Mouse (Mus musculus) CH12.LX (cell line): Measurements from ENCODE around the gene Dok4.

ENCODE experiments used
- CTCF ChIP-seq, 2 experiments: IDR thresholded peaks in 1 of 2; conservative IDR thresholded peaks in 1 of 2; 2 replicates each; pipeline ENCODE4 v1.5.1; 2011 to 2012; ENCODE audit warnings: low read depth in 2 of 2, low read length in 2 of 2, improper control_type of control experiment in 1 of 2, inconsistent platforms in 1 of 2, mild to moderate bottlenecking in 1 of 2, moderate library complexity in 1 of 2
- EP300 ChIP-seq: IDR thresholded peaks from 2 replicates; pipeline ENCODE4 v1.6.1; 2011; ENCODE audit warnings: low read length, improper control_type of control experiment
- JUND ChIP-seq: conservative IDR thresholded peaks from 2 replicates; pipeline ENCODE4 v1.6.1; 2011; ENCODE audit warnings: low read depth, low read length, improper control_type of control experiment
- MAFK ChIP-seq: IDR thresholded peaks from 2 replicates; pipeline ENCODE4 v1.6.1; 2011; ENCODE audit warnings: low read length, improper control_type of control experiment; ENCODE audit not compliant: insufficient replicate concordance
- NRF1 ChIP-seq: IDR thresholded peaks from 2 replicates; pipeline ENCODE4 v1.6.1; 2014; ENCODE audit warnings: low read depth, mild to moderate bottlenecking, inconsistent platforms, low read length, improper control_type of control experiment, moderate library complexity
- POLR2A ChIP-seq: IDR thresholded peaks from 2 replicates; pipeline ENCODE4 v1.6.1; 2011; ENCODE audit warnings: low read depth, mild to moderate bottlenecking, improper control_type of control experiment, low read length
- TBP ChIP-seq: conservative IDR thresholded peaks from 2 replicates; pipeline ENCODE4 v1.6.1; 2011; ENCODE audit warnings: low read depth, low read length, improper control_type of control experiment
- UBTF ChIP-seq: IDR thresholded peaks from 2 replicates; pipeline ENCODE4 v1.6.1; 2012; ENCODE audit warnings: low read depth, mild to moderate bottlenecking, inconsistent platforms, low read length, improper control_type of control experiment, moderate library complexity
- ZC3H11A ChIP-seq: IDR thresholded peaks from 2 replicates; pipeline ENCODE4 v1.6.1; 2012; ENCODE audit warnings: low read depth, mild to moderate bottlenecking, inconsistent platforms, low read length, improper control_type of control experiment

- TF ChIP-seq EP300 = no peak
- TF ChIP-seq CTCF (conservative IDR thresholded peaks at IDR 0.05 in 1 of 2, IDR thresholded peaks at IDR 0.05 in 1 of 2; ENCODE audit: low read depth in 2 of 2, low read length in 2 of 2) = no peak
- TF ChIP-seq MAFK = no peak
- TF ChIP-seq TBP = no peak
- no peak for TF ChIP-seq NRF1
- TF ChIP-seq JUND = no peak
- no peak for TF ChIP-seq POLR2A
- no peak for TF ChIP-seq ZC3H11A
- no peak for TF ChIP-seq UBTF
Observed at GRCm38 (mm10) chr8:94899262-94899661, 23.1 kb upstream of the Dok4 start.
